Mouse (Mus musculus): ENCODE results near the gene Slc12a4.

The Slc12a4 gene

GRCm38 (mm10) chr8:105932525-105932924, 33.4 kb downstream of the Slc12a4 start:
- in situ Hi-C loops (cut with MboI, MseI) = loop anchor here (5.0 kb wide), 1 partner anchor 945 kb away; no protein-coding TSS in a partner anchor

- in situ Hi-C loops (cut with MboI, MseI) = loop anchor here (5.0 kb wide), 1 partner anchor 946 kb away; no protein-coding TSS in a partner anchor
These were observed 34.6 kb downstream of the Slc12a4 start for GRCm38 (mm10) chr8:105931271-105931670.

GRCm38 (mm10) chr8:105930602-105931001, 35.3 kb downstream of the Slc12a4 start:
- in situ Hi-C loops (cut with MboI, MseI) = loop anchor here (5.0 kb wide), 1 partner anchor 947 kb away; no protein-coding TSS in a partner anchor

GRCm38 (mm10) chr8:105925123-105925522, 40.8 kb downstream of the Slc12a4 start:
- in situ Hi-C loops (cut with MboI, MseI) = loop anchor here (5.0 kb wide), 2 partner anchors 33 to 93 kb away; partner anchors contain the start of gene Nrn1l

GRCm38 (mm10) chr8:105919390-105919789, 46.5 kb downstream of the Slc12a4 start:
- in situ Hi-C loops (cut with MboI, MseI) = no loop called here

- in situ Hi-C loops (cut with MboI, MseI) = no loop called here
These were observed 64.8 kb downstream of the Slc12a4 start for GRCm38 (mm10) chr8:105900941-105901616.

GRCm38 (mm10) chr8:105900180-105900940, 65.5 kb downstream of the Slc12a4 start, which contains the start of gene Pskh1:
Gene Pskh1, plus strand, starts transcription at chr8:105900441.
- in situ Hi-C loops (cut with MboI, MseI) = no loop called here

GRCm38 (mm10) chr8:105897801-105898480, 68.0 kb downstream of the Slc12a4 start:
- in situ Hi-C loops (cut with MboI, MseI) = no loop called here

Measured in T-helper 2 cell (primary cell).